Mouse (Mus musculus) small intestine, adult 2 months (tissue): ENCODE measurements around the gene Pxdn. TPM values are rescaled to one million over a fixed set of nuclear protein-coding genes. Genes with fewer than 3 reads are reported as not detected.

ENCODE experiments used
- H3K27ac ChIP-seq: fragments of 200-500 bp; 2 replicates; pipeline ENCODE4 v1.5.1; 2012; ENCODE audit warnings: low read depth, low read length, control low read depth, inconsistent platforms; ENCODE audit not compliant: insufficient read depth
- H3K27me3 ChIP-seq: fragments of 200-500 bp; 2 replicates; pipeline ENCODE4 v1.6.1; 2012; ENCODE audit warnings: mild to moderate bottlenecking, moderate library complexity, low read length, inconsistent platforms; ENCODE audit not compliant: control insufficient read depth, insufficient read depth
- H3K36me3 ChIP-seq: fragments of 200-500 bp; 2 replicates; pipeline ENCODE4 v1.6.1; 2012; ENCODE audit warnings: mild to moderate bottlenecking, low read length, control low read depth, inconsistent platforms; ENCODE audit not compliant: control insufficient read depth, insufficient read depth
- H3K4me1 ChIP-seq: fragments of 200-500 bp; 2 replicates; pipeline ENCODE4 v1.6.1; 2012; ENCODE audit warnings: low read length, inconsistent platforms, mixed read lengths; ENCODE audit not compliant: control insufficient read depth, insufficient read depth, insufficient read length
- H3K4me3 ChIP-seq: fragments of 200-500 bp; 2 replicates; pipeline ENCODE4 v1.5.1; 2012; ENCODE audit warnings: low read depth, mild to moderate bottlenecking, control low read depth, inconsistent platforms, low read length, moderate library complexity
- CTCF ChIP-seq: fragments of 200-500 bp; IDR thresholded peaks from 2 replicates; pipeline ENCODE4 v1.5.1; 2012; ENCODE audit warnings: low read depth, mild to moderate bottlenecking, control low read depth, inconsistent platforms, low read length, moderate library complexity, mixed read lengths; ENCODE audit not compliant: insufficient replicate concordance, insufficient read length; ENCODE audit errors: extremely low read depth
- POLR2A ChIP-seq: fragments of 200-500 bp; IDR thresholded peaks from 2 replicates; pipeline ENCODE4 v1.6.1; 2012; ENCODE audit warnings: low read depth, mild to moderate bottlenecking, control low read depth, inconsistent platforms, low read length, moderate library complexity
- WGBS: fragments of 180-500 bp; shearing (Covaris S2); methylation state at CpG from one replicate; pipeline ENCODE4 v1.1.7; 2018; 5-methylcytosine and 5-hydroxymethylcytosine counted together
- polyA plus RNA-seq: library from polyadenylated mRNA; depleted of rRNA; stranded (reverse); fragments of >200 nt; gene quantifications from 2 replicates; pipeline ENCODE4 v1.2.3, GENCODE M21; 2012

The Pxdn gene
- polyA plus RNA-seq, 1 experiment = 19.0 TPM

DNA sequence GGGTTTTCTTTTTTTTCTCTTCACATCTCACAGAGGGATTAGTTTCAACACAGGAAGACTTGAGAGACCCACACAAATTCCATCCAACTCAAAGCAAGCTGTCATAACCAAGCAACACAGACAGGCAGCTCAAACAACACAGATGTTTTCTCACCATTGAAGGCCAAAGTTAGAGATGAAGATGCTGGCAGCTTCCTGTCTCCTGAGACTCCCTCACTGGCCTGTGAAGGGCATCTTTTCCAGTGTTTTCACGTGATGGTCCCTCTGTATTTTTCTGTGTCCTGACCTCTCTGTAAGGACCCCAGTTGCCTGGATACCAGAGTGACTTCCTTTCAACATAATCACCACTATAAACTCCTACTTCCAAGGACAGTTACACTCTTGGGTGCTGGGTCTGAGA lies 98.0 kb downstream of the Pxdn start:
- no peaks in the 10 kb centered on the region for H3K4me1 ChIP-seq
- TF ChIP-seq CTCF (no peak), POLR2A (no peak)
- no peaks in the 10 kb centered on the region for H3K36me3 ChIP-seq
- H3K4me3 ChIP-seq = no peak overlapping the region
- H3K27me3 ChIP-seq = no peaks in the 10 kb centered on the region
- H3K27ac ChIP-seq = no peak overlapping the region
- WGBS = 36% methylated on average over 1 of the region's 1 CpGs

DNA sequence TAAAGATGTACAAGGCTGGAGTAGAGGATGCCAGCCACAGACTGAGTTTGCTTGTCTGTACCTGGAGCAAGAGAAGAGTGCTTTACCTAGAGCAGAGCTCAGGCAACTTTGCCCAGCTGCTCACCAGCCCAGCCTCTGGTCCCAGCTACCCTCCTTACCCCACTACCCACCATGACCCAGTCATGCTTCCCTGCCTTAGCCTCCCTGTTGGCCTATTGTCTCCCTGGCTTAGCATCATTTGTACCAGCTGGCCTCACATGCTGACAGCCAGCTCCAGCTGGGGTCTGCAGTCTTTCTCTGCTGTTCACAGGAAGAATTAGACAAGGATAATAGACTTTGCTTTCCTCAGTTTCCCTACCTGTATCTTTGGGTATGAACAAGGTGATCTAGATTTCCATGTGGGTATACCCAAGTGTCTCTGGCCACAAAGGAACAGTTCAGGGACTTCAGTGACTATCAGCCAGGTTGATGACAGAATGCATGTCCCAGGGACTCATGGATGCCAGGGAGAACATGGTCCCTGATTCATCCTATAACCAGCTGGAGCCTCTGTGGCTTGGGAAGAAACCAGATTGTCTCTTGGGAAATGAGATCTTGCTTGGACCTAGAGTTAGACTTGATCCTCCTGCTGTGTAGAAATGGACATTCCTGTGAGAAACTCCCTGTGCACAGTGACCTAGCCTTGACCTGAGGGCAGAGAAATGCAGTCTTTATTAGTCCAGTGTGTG lies 98.6 kb downstream of the Pxdn start:
- Histone ChIP-seq H3K36me3 (no peaks in the 10 kb centered on the region), H3K4me3 (no peak overlapping the region), H3K27ac (no peak overlapping the region), H3K4me1 (no peaks in the 10 kb centered on the region), H3K27me3 (no peaks in the 10 kb centered on the region)
- no peak for TF ChIP-seq POLR2A

DNA sequence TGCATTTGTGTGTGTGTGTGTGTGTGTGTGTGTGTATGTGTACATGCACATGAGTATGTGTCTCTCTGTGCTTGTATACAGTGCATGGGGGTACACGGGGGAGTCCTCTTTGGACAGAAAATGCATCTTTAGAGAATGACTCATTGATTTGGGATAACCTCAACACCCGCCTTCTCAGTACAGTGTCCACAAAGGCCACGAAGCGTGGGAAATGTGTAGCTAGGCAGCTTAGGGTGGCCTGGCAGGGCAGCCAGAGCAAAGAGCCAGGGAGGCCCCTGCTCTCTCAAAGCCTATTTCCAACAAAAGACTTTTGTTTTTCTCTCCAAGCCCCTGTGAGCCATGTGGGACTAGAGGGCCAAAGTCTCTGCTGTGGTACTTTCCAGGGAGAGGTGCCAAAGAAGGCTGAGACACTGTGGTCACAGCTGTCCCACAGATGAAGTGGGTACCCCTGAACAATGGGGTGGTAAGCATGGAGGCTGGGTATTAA lies 99.2 kb downstream of the Pxdn start:
- Histone ChIP-seq H3K27me3 (no peaks in the 10 kb centered on the region), H3K27ac (no peak overlapping the region), H3K36me3 (no peaks in the 10 kb centered on the region), H3K4me3 (no peak overlapping the region), H3K4me1 (no peaks in the 10 kb centered on the region)
- no peak for TF ChIP-seq POLR2A
- no peak for TF ChIP-seq CTCF
- 52% methylated on average over 4 of the region's 4 CpGs for WGBS

DNA sequence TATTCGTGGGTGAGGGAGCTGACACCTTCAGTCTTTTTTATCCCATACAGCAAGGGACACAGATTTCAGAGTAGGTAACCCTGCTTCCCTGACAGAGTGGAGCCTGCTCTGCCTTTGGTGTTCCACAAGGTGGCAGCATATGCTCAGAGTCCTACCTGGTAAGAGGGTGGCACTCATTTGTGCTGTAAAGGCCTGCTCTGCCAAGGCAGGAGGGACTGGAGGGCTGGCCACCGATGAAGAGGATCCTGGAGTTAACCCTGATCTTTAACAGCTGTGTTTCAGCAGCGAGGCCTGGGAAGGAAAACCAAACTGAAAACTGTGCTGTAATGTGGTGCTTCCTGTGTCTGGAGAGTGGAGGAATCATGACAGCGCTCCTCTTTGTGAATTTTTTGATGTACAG lies 102.2 kb downstream of the Pxdn start:
- Histone ChIP-seq H3K4me3 (no peak overlapping the region), H3K27ac (no peak overlapping the region), H3K27me3 (no peaks in the 10 kb centered on the region), H3K36me3 (no peaks in the 10 kb centered on the region), H3K4me1 (no peaks in the 10 kb centered on the region)
- TF ChIP-seq CTCF (peak; percentile 58; the same call in 1 of the 2 replicates), POLR2A (no peak)
- 38% methylated on average over 4 of the region's 4 CpGs for WGBS

DNA sequence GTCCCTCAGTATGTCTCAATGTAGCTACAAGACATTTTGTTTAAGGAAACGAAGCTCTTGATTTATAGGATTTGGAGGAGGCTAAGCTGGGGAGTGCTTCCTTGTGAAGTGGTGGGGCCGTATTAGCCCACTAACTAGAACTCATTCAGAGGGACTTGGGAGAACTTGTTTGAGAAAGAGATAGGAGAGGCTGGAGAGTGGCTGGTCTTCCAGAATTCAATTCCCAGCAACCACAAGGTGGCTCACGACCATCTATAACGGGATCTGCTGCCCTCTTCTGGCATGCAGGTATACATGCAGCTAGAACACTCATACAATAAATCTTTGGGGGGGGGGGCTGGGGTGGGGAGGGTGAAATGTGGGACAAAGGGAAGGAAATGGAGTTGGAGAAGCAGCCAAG lies 102.7 kb downstream of the Pxdn start:
- WGBS = 16% methylated on average over 4 of the region's 4 CpGs
- H3K27me3 ChIP-seq = no peaks in the 10 kb centered on the region
- H3K36me3 ChIP-seq = no peaks in the 10 kb centered on the region
- H3K4me1 ChIP-seq = no peaks in the 10 kb centered on the region
- H3K27ac ChIP-seq = no peak overlapping the region
- TF ChIP-seq POLR2A (no peak), CTCF (peak; percentile 67; the same call in 1 of the 2 replicates)
- H3K4me3 ChIP-seq = no peak overlapping the region

DNA sequence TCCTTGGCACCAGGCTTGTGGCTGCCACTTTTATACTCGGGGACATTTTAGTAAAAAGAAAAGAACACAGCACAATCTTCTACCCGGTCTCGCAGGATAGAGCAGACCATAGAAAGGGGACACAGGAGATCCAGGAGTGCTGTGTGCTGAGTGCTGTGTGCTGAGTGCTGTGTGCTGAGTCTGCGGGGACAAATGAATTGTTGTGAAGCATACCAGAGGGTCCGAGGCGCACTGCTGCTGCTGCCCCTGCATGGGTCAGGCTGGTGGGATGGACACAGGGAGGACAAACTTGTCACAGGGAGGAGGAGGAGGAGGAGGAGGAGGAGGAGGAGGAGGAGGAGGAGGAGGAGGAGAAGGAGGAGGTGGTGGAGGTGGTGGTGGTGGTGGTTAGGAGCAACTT lies 111.4 kb downstream of the Pxdn start:
- no peak overlapping the region for H3K27ac ChIP-seq
- no peak for TF ChIP-seq CTCF
- no peaks in the 10 kb centered on the region for H3K36me3 ChIP-seq
- H3K4me1 ChIP-seq = no peaks in the 10 kb centered on the region
- WGBS = 85% methylated on average over 6 of the region's 6 CpGs
- no peak overlapping the region for H3K4me3 ChIP-seq
- H3K27me3 ChIP-seq = no peaks in the 10 kb centered on the region

DNA sequence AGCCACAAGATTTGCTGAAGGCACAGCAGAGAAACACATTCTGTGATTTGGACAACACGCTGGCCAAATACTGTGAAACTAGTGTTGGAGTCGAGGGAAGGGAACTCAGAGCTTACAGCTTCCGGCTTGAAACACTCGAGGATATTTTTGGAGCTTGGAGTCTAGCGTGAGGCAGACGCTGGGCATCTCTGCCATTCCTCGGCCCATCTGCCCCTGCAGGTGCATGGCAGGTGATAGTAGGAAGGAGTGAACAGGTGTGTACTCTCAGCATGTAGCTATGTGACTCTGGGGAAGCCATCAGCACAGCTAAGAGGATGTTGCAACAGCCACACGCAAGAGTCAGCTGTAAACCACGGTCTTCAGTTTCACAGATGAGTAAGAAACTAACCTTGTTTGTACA lies 112.4 kb downstream of the Pxdn start:
- no peak overlapping the region for H3K27ac ChIP-seq
- H3K4me3 ChIP-seq = no peak overlapping the region
- H3K27me3 ChIP-seq = no peaks in the 10 kb centered on the region
- H3K4me1 ChIP-seq = no peaks in the 10 kb centered on the region
- TF ChIP-seq CTCF (no peak), POLR2A (no peak)
- WGBS = 77% methylated on average over 9 of the region's 9 CpGs
- no peaks in the 10 kb centered on the region for H3K36me3 ChIP-seq
